Mouse (Mus musculus) monocyte, adult 59 days (primary cell): ENCODE measurements around the gene Scamp5. TPM values are rescaled to one million over a fixed set of nuclear protein-coding genes. Genes with fewer than 3 reads are reported as not detected.

Source experiments
- total RNA-seq, 2 experiments: library from RNA; stranded (reverse); gene quantifications; one replicate each; pipeline ENCODE4 v1.2.4; 2023

The Scamp5 gene
- 10 to 100 TPM; 18.7 to 19.8 TPM for total RNA-seq

DNA sequence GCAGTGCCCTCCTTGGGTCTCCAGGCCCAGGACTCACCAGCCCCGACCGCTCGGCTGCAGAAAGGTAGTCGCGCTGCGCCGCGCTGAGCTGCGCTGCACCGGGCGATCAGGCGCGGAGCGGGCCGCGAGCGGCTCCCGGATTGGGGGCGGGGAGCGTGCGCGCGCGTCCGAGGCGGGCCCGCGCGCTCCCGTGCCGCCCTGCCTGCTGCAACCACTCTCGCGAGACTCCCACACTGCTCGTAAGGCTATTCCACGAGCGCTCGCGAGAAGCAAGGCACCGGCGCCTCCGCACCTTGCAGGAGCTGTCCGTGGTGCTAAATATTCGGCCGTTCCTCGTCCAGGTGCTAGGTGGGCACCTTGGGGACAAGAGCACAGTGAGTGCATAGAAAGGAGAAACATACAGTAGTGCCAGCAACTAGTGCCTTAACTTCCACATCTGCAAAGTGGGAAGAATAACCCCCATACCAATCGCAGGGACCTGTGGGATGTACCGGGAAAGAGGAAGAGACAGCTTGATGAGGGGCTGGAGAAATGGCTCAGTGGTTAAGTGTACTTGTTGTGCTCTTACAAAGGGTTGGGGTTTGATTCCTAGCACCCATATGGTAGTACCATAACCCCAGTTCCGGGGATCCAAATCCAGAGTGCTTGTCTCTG, at the start of gene Scamp5:
Scamp5 (minus strand) TSS at position 165 of the 654 bp plus-strand sequence.

DNA sequence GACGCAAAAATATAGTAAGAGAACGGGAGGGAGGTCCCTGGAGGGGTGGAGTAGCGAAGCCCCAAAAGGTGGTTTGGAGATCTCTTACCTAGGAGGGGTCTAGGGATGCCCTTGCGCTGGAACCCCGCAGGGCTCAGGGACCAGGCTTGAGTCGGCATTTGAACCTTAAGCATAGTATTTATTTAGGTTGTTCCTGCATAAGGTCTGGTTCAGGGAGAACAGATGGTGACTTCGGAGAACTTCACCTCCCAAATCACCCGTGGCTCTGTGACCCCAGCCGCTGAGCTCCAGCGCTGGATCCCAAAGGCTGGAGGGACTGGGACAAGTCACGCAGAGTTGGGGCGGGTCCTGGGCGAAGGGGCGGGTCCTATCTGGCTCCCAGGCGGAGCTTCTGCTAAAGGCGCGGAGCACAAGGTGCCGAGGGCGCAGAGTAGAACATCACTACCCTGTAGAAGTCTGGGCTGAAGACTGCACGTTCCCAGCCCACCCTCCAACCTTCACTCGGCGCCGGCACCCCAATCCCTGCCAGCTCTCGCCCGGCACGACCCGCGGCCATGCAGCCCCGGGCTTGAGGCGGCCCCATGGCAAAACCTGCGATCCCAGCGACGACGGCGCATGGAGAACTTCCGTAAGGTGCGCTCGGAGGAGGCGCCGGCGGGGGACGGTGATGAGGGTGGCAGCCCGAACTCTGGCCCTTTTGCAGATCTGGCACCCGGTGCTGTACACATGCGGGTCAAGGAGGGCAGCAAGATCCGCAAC, 35.9 kb upstream of the Scamp5 start, which contains the start of gene Rpp25:
Rpp25 (plus strand) TSS at position 405 of the 759 bp plus-strand sequence.

DNA sequence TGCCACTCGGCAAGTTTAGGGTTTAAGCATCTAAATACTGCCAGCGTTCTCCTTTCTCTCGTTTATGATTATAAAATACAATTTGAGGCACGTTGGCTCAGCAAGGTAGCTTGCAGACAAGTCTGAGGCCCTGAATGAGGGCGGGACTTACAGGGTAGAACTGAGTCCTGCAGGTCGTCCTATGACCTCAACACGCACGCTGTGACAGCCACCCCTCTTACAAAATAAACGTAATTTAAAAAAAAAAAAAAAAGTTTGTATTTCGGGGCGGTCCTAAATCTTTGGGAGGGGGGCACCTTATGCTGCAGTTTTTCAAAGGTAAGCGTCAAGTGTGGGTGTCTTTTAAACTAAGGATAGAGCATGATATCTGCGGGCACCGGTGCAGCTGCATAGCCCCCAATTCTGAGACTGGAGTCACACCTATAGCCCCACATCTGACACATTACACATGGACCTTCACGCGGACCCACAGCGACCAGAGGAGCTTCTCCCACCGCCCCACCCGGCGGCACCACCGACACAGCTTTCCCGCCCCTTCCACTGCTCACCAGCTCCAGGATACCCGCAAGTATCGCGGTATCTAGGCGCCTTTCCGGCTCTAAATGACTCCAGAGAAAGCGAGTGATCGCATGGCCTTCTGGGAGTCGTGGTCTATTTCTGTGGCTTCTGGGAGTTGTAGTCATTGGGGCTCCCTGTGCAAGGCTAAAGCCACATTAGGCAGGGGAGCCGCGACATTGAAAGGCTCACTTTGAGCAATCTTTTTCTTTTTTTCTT, 28.2 kb downstream of the Scamp5 start, which contains the start of gene Ppcdc:
Ppcdc (minus strand) TSS at position 603 of the 774 bp plus-strand sequence.

Other genes with a start within 250 kb of the Scamp5 start
- not detected for gene Trcg1, start 231.5 kb downstream of the Scamp5 start, total RNA-seq
- 10 to 100 TPM; 70.0 to 77.6 TPM for gene 1700017B05Rik, start 205.4 kb downstream of the Scamp5 start, total RNA-seq
- 10 to 100 TPM; 19.5 to 28.5 TPM for gene Ppcdc, start 27.9 kb downstream of the Scamp5 start, total RNA-seq
- under 1 TPM in 1 of 2 experiments, not detected in 1; 0.34 TPM for gene Rpp25, start 36.0 kb upstream of the Scamp5 start, total RNA-seq
- gene Cox5a, start 53.2 kb upstream of the Scamp5 start, total RNA-seq, result 100 to 1,000 TPM; 145 to 158 TPM
- 10 to 100 TPM; 15.8 to 16.1 TPM for gene Fam219b, start 69.5 kb upstream of the Scamp5 start, total RNA-seq
- gene Mpi, start 84.7 kb upstream of the Scamp5 start, total RNA-seq, result 10 to 100 TPM; 12.0 to 12.1 TPM
- gene Scamp2, start 92.9 kb upstream of the Scamp5 start, total RNA-seq, result 100 to 1,000 TPM; 122 to 136 TPM
- gene Ulk3, start 121.4 kb upstream of the Scamp5 start, total RNA-seq, result 10 to 100 TPM; 31.8 to 33.3 TPM
- not detected for gene Cplx3, start 138.2 kb upstream of the Scamp5 start, total RNA-seq
- gene Lman1l, start 152.7 kb upstream of the Scamp5 start, total RNA-seq, result not detected
- gene Csk, start 185.6 kb upstream of the Scamp5 start, total RNA-seq, result 100 to 1,000 TPM; 359 to 372 TPM
- gene Cyp1a2, start 215.6 kb upstream of the Scamp5 start, total RNA-seq, result not detected
- gene Cyp1a1, start 219.9 kb upstream of the Scamp5 start, total RNA-seq, result not detected
- 10 to 100 TPM; 14.9 to 15.0 TPM for gene Edc3, start 240.5 kb upstream of the Scamp5 start, total RNA-seq